Mouse (Mus musculus): ENCODE data around the gene Gm42715. TPM values are rescaled to one million over a fixed set of nuclear protein-coding genes. Genes with fewer than 3 reads are reported as not detected.

Gene Gm42715
- polyA plus RNA-seq (2014; fragmentation: Illumina TruSeq; extraction: RNeasy Lipid Tissue Mini Kit (QIAGEN cat#74804); ENCODE audit: low read depth, low replicate concordance) = 8.8 TPM

GRCm38 (mm10) chr7:127519284-127519683, at the start of gene Gm42715:
TSS of gene Gm42715 (plus strand) at chr7:127519584.

GRCm38 (mm10) chr7:127478635-127479317, 40.6 kb upstream of the Gm42715 start, which contains the start of gene Fbrs:
TSS of gene Fbrs (plus strand) at chr7:127479199.

GRCm38 (mm10) chr7:127511808-127512230, 7.6 kb upstream of the Gm42715 start, which contains the start of gene Srcap:
TSS of gene Srcap (plus strand) at chr7:127511983.

GRCm38 (mm10) chr7:127561340-127561858, 42.0 kb downstream of the Gm42715 start, which contains the start of gene Tmem265:
TSS of gene Tmem265 (plus strand) at chr7:127561390.

GRCm38 (mm10) chr7:127572895-127573471, 53.6 kb downstream of the Gm42715 start, which contains the start of gene Phkg2:
TSS of gene Phkg2 (plus strand) at chr7:127573340.

DNA sequence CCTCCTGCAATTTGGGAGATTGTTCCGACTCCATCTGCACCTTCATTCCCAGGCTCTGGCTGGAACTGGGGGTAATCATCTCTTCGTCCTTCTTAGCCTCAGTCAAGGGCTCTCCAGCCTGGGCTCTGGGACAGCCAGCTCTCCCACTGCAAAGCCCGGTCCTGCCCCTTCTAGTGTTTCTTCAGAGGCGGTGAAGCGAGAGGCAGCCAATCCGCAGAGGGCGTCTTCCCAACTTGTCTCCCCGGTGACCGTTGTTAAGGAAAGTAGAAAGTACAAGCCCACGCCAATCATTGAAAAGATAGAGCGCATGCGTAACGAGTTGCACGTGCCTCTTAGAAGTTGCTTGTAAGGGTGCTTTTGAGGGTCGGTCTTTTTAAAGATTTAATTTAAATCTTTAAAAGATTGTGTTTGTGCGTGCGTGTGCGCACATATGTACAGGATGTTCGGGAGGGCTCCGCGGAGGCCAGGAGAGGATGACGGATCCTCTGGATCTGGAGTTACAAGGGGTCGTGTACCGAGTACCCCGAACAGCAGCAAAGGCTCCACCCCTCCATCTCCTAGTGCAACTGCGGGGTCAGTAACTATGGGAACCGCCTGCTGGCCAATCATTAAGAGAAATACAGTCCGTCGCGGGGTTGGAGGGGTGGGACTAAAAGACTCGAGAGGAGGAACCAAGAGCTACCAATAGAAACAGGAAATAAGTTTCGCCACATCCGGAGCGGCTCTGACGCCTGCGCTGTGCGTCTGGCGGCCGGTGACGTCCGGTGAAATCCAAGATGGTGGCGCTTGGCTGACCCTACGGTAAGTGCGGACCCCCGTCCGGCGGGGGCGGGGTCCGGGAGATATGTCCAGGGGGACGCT, 68.9 kb downstream of the Gm42715 start, which contains the start of the genes Ccdc189 and Rnf40:
Ccdc189 (minus strand) TSS at position 585 of the 861 bp plus-strand sequence.
Rnf40 (plus strand) TSS at position 757 of the 861 bp plus-strand sequence.

GRCm38 (mm10) chr7:127614891-127615843, 95.8 kb downstream of the Gm42715 start, which contains the start of gene Zfp629:
TSS of gene Zfp629 (minus strand) at chr7:127615797.

Other genes with a start within 250 kb of the Gm42715 start
- 58.2 TPM for gene Sephs2, start 245.5 kb upstream of the Gm42715 start, polyA plus RNA-seq (2014; fragmentation: Illumina TruSeq; extraction: RNeasy Lipid Tissue Mini Kit (QIAGEN cat#74804); ENCODE audit: low read depth, low replicate concordance)
- gene Itgal, start 223.3 kb upstream of the Gm42715 start, polyA plus RNA-seq (2014; fragmentation: Illumina TruSeq; extraction: RNeasy Lipid Tissue Mini Kit (QIAGEN cat#74804); ENCODE audit: low read depth, low replicate concordance) = 1.4 TPM
- 3.9 TPM for gene Zfp768, start 174.0 kb upstream of the Gm42715 start, polyA plus RNA-seq (2014; fragmentation: Illumina TruSeq; extraction: RNeasy Lipid Tissue Mini Kit (QIAGEN cat#74804); ENCODE audit: low read depth, low replicate concordance)
- gene Zfp747, start 143.5 kb upstream of the Gm42715 start, polyA plus RNA-seq (2014; fragmentation: Illumina TruSeq; extraction: RNeasy Lipid Tissue Mini Kit (QIAGEN cat#74804); ENCODE audit: low read depth, low replicate concordance) = 2.7 TPM
- gene 9130019O22Rik, start 132.4 kb upstream of the Gm42715 start, polyA plus RNA-seq (2014; fragmentation: Illumina TruSeq; extraction: RNeasy Lipid Tissue Mini Kit (QIAGEN cat#74804); ENCODE audit: low read depth, low replicate concordance) = 2.4 TPM
- 0.88 TPM for gene E430018J23Rik, start 126.0 kb upstream of the Gm42715 start, polyA plus RNA-seq (2014; fragmentation: Illumina TruSeq; extraction: RNeasy Lipid Tissue Mini Kit (QIAGEN cat#74804); ENCODE audit: low read depth, low replicate concordance)
- gene Zfp764, start 112.8 kb upstream of the Gm42715 start, polyA plus RNA-seq (2014; fragmentation: Illumina TruSeq; extraction: RNeasy Lipid Tissue Mini Kit (QIAGEN cat#74804); ENCODE audit: low read depth, low replicate concordance) = 4.9 TPM
- 3.4 TPM for gene Zfp688, start 97.5 kb upstream of the Gm42715 start, polyA plus RNA-seq (2014; fragmentation: Illumina TruSeq; extraction: RNeasy Lipid Tissue Mini Kit (QIAGEN cat#74804); ENCODE audit: low read depth, low replicate concordance)
- gene Zfp689, start 70.4 kb upstream of the Gm42715 start, polyA plus RNA-seq (2014; fragmentation: Illumina TruSeq; extraction: RNeasy Lipid Tissue Mini Kit (QIAGEN cat#74804); ENCODE audit: low read depth, low replicate concordance) = 0.95 TPM
- 23.2 TPM for gene Prr14, start 60.0 kb upstream of the Gm42715 start, polyA plus RNA-seq (2014; fragmentation: Illumina TruSeq; extraction: RNeasy Lipid Tissue Mini Kit (QIAGEN cat#74804); ENCODE audit: low read depth, low replicate concordance)
- gene Fbrs, start 40.4 kb upstream of the Gm42715 start, polyA plus RNA-seq (2014; fragmentation: Illumina TruSeq; extraction: RNeasy Lipid Tissue Mini Kit (QIAGEN cat#74804); ENCODE audit: low read depth, low replicate concordance) = 9.1 TPM
- 11.2 TPM for gene Srcap, start 7.6 kb upstream of the Gm42715 start, polyA plus RNA-seq (2014; fragmentation: Illumina TruSeq; extraction: RNeasy Lipid Tissue Mini Kit (QIAGEN cat#74804); ENCODE audit: low read depth, low replicate concordance)
- gene Tmem265, start 41.8 kb downstream of the Gm42715 start, polyA plus RNA-seq (2014; fragmentation: Illumina TruSeq; extraction: RNeasy Lipid Tissue Mini Kit (QIAGEN cat#74804); ENCODE audit: low read depth, low replicate concordance) = not detected
- 32.4 TPM for gene Phkg2, start 53.8 kb downstream of the Gm42715 start, polyA plus RNA-seq (2014; fragmentation: Illumina TruSeq; extraction: RNeasy Lipid Tissue Mini Kit (QIAGEN cat#74804); ENCODE audit: low read depth, low replicate concordance)
- gene Ccdc189, start 69.0 kb downstream of the Gm42715 start, polyA plus RNA-seq (2014; fragmentation: Illumina TruSeq; extraction: RNeasy Lipid Tissue Mini Kit (QIAGEN cat#74804); ENCODE audit: low read depth, low replicate concordance) = not detected
- 2.1 TPM for gene Rnf40, start 69.2 kb downstream of the Gm42715 start, polyA plus RNA-seq (2014; fragmentation: Illumina TruSeq; extraction: RNeasy Lipid Tissue Mini Kit (QIAGEN cat#74804); ENCODE audit: low read depth, low replicate concordance)
- gene Zfp629, start 96.2 kb downstream of the Gm42715 start, polyA plus RNA-seq (2014; fragmentation: Illumina TruSeq; extraction: RNeasy Lipid Tissue Mini Kit (QIAGEN cat#74804); ENCODE audit: low read depth, low replicate concordance) = 6.8 TPM
- gene Bcl7c, start 189.3 kb downstream of the Gm42715 start, polyA plus RNA-seq (2014; fragmentation: Illumina TruSeq; extraction: RNeasy Lipid Tissue Mini Kit (QIAGEN cat#74804); ENCODE audit: low read depth, low replicate concordance) = 1.0 TPM
- gene Ctf1, start 193.2 kb downstream of the Gm42715 start, polyA plus RNA-seq (2014; fragmentation: Illumina TruSeq; extraction: RNeasy Lipid Tissue Mini Kit (QIAGEN cat#74804); ENCODE audit: low read depth, low replicate concordance) = 2.8 TPM
- gene Ctf2, start 212.6 kb downstream of the Gm42715 start, polyA plus RNA-seq (2014; fragmentation: Illumina TruSeq; extraction: RNeasy Lipid Tissue Mini Kit (QIAGEN cat#74804); ENCODE audit: low read depth, low replicate concordance) = not detected
- gene Fbxl19, start 225.0 kb downstream of the Gm42715 start, polyA plus RNA-seq (2014; fragmentation: Illumina TruSeq; extraction: RNeasy Lipid Tissue Mini Kit (QIAGEN cat#74804); ENCODE audit: low read depth, low replicate concordance) = 1.2 TPM